Mouse (Mus musculus): ENCODE measurements around the gene Cmtm2b. TPM values are rescaled to one million over a fixed set of nuclear protein-coding genes. Genes with fewer than 3 reads are reported as not detected.

Cmtm2b gene
- total and polyA plus RNA-seq, 2 experiments, result not detected

- Histone ChIP-seq H3K9ac (ENCODE audit: low read depth, low read length) (no peak overlapping the region), H3K27me3 (ENCODE audit: control insufficient read depth, insufficient read depth, low read length) (no peaks in the 10 kb centered on the region), H3K36me3 (ENCODE audit: control insufficient read depth, insufficient read depth, low read length) (no peaks in the 10 kb centered on the region), H3K79me2 (ENCODE audit: control insufficient read depth, insufficient read depth, low read length) (no peaks in the 10 kb centered on the region), H3K4me3 (ENCODE audit: insufficient read depth, low read depth, low read length) (no peak overlapping the region), H3K27ac (replicated peaks; ENCODE audit: insufficient read depth, low read depth, low read length) (no peak overlapping the region), H3K4me1 (ENCODE audit: control insufficient read depth, insufficient read depth, low read length) (no peaks in the 10 kb centered on the region; the same call in none of the 2 replicates)
- no peak for DNase-seq (ENCODE audit: extremely low read depth, low read depth, low spot score)
- TF ChIP-seq POLR2A (IDR thresholded peaks at IDR 0.05; ENCODE audit: extremely low read depth, insufficient read depth, low read length) (no peak), CTCF (IDR thresholded peaks at IDR 0.05; ENCODE audit: low read depth, low read length) (no peak)
- 70% methylated on average over 3 of the region's 3 CpGs for whole genome bisulfite sequencing
Measured at GRCm38 (mm10) chr8:104337890-104338289, 15.9 kb downstream of the Cmtm2b start.

DNA sequence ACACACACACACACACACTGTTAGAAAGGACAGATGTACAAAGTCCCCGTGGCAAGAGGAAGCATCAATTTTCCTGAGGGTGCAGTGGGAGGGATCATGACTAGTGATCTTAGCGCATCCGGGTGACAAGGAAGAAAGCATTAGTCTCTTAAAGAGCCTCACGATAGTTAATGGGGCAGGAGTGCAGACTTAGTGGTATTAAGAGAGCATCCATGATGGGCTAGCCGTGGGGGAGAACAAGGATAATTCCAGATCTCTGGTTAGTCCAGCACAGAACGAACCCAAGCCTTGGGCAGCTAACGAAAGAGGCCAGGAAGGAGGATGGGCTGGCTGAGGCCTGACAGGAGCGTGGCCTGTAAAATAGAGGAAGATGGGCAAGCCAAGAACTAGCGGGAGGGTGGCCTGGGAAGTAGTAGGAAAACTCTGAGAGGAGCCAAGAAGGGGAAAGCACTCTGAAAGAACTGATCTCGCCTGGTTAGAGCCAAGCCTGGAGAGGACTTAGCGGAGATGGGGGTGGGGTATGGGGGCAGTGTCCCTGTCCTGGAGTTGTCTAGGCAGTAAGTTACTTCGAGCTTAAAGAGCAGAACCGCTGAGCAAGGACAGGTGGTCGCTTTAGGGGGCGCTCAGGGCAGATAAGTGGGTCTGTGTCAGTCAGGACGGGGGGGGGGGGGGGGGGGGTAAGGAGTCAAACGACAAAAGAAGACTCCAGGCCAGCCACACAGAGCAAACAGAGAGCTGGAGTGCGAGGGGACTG is 17.4 kb downstream of the Cmtm2b start, which contains the start of gene Cmtm3:
Gene Cmtm3 (plus strand): TSS at position 182 of the 754 bp plus-strand sequence.
- 30% methylated on average over 16 of the region's 18 CpGs for WGBS
- Histone ChIP-seq H3K79me2 (ENCODE audit: control insufficient read depth, insufficient read depth, low read length) (no peaks in the 10 kb centered on the region), H3K4me3 (ENCODE audit: insufficient read depth, low read depth, low read length) (peak within 1 kb of the TSS; percentile 79), H3K27ac (replicated peaks; ENCODE audit: insufficient read depth, low read depth, low read length) (peak within 1 kb of the TSS; percentile 69), H3K27me3 (ENCODE audit: control insufficient read depth, insufficient read depth, low read length) (no peaks in the 10 kb centered on the region), H3K9ac (ENCODE audit: low read depth, low read length) (peak within 1 kb of the TSS; percentile 47), H3K36me3 (ENCODE audit: control insufficient read depth, insufficient read depth, low read length) (no peaks in the 10 kb centered on the region), H3K4me1 (ENCODE audit: control insufficient read depth, insufficient read depth, low read length) (no peaks in the 10 kb centered on the region; the same call in none of the 2 replicates)
- peak; percentile 26 for DNase-seq (ENCODE audit: extremely low read depth, low read depth, low spot score)
- TF ChIP-seq POLR2A (IDR thresholded peaks at IDR 0.05; ENCODE audit: extremely low read depth, insufficient read depth, low read length) (no peak), CTCF (IDR thresholded peaks at IDR 0.05; ENCODE audit: low read depth, low read length) (no peak)

DNA sequence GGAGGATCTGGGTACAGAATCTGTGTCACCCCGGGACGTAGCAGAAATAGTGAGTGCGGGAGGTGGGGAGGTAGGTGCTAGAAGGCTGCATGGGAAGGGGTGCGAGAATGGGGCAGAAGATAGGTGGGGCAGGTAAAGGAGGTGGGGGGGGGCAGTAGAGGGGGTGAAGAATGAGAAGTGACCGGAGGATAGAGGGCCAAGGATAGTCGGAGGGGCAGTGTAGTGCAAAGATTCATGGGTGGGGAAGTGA is 17.9 kb downstream of the Cmtm2b start:
- Histone ChIP-seq H3K4me1 (ENCODE audit: control insufficient read depth, insufficient read depth, low read length) (no peaks in the 10 kb centered on the region; the same call in none of the 2 replicates), H3K36me3 (ENCODE audit: control insufficient read depth, insufficient read depth, low read length) (no peaks in the 10 kb centered on the region), H3K27me3 (ENCODE audit: control insufficient read depth, insufficient read depth, low read length) (no peaks in the 10 kb centered on the region), H3K4me3 (ENCODE audit: insufficient read depth, low read depth, low read length) (peak overlapping the region; percentile 79), H3K79me2 (ENCODE audit: control insufficient read depth, insufficient read depth, low read length) (no peaks in the 10 kb centered on the region), H3K9ac (ENCODE audit: low read depth, low read length) (peak overlapping the region; percentile 47), H3K27ac (replicated peaks; ENCODE audit: insufficient read depth, low read depth, low read length) (peak overlapping the region; percentile 45)
- 7% methylated on average over 6 of the region's 6 CpGs for WGBS
- no peak for TF ChIP-seq POLR2A (IDR thresholded peaks at IDR 0.05; ENCODE audit: extremely low read depth, insufficient read depth, low read length)
- TF ChIP-seq CTCF (IDR thresholded peaks at IDR 0.05; ENCODE audit: low read depth, low read length), result no peak
- DNase-seq (ENCODE audit: extremely low read depth, low read depth, low spot score), result no peak

GRCm38 (mm10) chr8:104340233-104341105 is 18.4 kb downstream of the Cmtm2b start:
- TF ChIP-seq POLR2A (IDR thresholded peaks at IDR 0.05; ENCODE audit: extremely low read depth, insufficient read depth, low read length) (no peak), CTCF (IDR thresholded peaks at IDR 0.05; ENCODE audit: low read depth, low read length) (peak; percentile 42)
- 2% methylated on average over 52 of the region's 54 CpGs for WGBS
- H3K36me3 ChIP-seq (ENCODE audit: control insufficient read depth, insufficient read depth, low read length), result no peaks in the 10 kb centered on the region
- H3K27me3 ChIP-seq (ENCODE audit: control insufficient read depth, insufficient read depth, low read length), result no peaks in the 10 kb centered on the region
- H3K4me3 ChIP-seq (ENCODE audit: insufficient read depth, low read depth, low read length), result peak overlapping the region; percentile 79
- H3K9ac ChIP-seq (ENCODE audit: low read depth, low read length), result peak overlapping the region; percentile 76
- H3K79me2 ChIP-seq (ENCODE audit: control insufficient read depth, insufficient read depth, low read length), result no peaks in the 10 kb centered on the region
- H3K27ac ChIP-seq (replicated peaks; ENCODE audit: insufficient read depth, low read depth, low read length), result peak overlapping the region; percentile 75
- no peaks in the 10 kb centered on the region; the same call in none of the 2 replicates for H3K4me1 ChIP-seq (ENCODE audit: control insufficient read depth, insufficient read depth, low read length)
- peak; percentile 39 for DNase-seq (ENCODE audit: extremely low read depth, low read depth, low spot score)

DNA sequence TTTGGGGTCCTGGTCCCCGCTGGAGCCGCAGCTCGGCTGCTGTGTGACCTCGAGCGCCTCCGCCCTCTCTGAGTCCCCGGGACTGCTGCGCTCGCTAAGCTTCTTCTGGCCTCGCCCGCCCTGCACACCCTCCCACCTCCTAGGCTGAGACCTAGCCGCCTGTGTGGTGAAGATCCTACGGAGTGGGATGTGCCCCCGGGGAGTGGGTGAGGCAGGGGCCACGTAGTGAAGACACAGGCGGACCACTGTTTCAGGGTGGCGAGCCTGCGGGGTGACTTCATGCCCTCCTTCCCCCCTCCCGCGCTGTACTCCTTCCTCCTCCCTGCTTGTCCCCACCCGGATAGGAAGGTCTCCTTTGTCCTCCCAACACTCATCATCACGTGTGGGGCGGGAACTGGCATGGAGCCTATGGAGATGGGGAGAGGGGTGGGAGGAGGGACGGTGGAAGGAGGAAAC is 19.1 kb downstream of the Cmtm2b start:
- H3K79me2 ChIP-seq (ENCODE audit: control insufficient read depth, insufficient read depth, low read length), result no peaks in the 10 kb centered on the region
- no peak for TF ChIP-seq CTCF (IDR thresholded peaks at IDR 0.05; ENCODE audit: low read depth, low read length)
- TF ChIP-seq POLR2A (IDR thresholded peaks at IDR 0.05; ENCODE audit: extremely low read depth, insufficient read depth, low read length), result 0 out of 2 replicates have a peak, but pooled peaks have one; percentile 33
- H3K27ac ChIP-seq (replicated peaks; ENCODE audit: insufficient read depth, low read depth, low read length), result peak overlapping the region; percentile 75
- H3K9ac ChIP-seq (ENCODE audit: low read depth, low read length), result peak overlapping the region; percentile 76
- no peaks in the 10 kb centered on the region; the same call in none of the 2 replicates for H3K4me1 ChIP-seq (ENCODE audit: control insufficient read depth, insufficient read depth, low read length)
- peak; percentile 38 for DNase-seq (ENCODE audit: extremely low read depth, low read depth, low spot score)
- H3K27me3 ChIP-seq (ENCODE audit: control insufficient read depth, insufficient read depth, low read length), result no peaks in the 10 kb centered on the region
- 15% methylated on average over 24 of the region's 24 CpGs for WGBS
- H3K4me3 ChIP-seq (ENCODE audit: insufficient read depth, low read depth, low read length), result peak overlapping the region; percentile 79
- no peaks in the 10 kb centered on the region for H3K36me3 ChIP-seq (ENCODE audit: control insufficient read depth, insufficient read depth, low read length)
